Mouse (Mus musculus): Measurements from ENCODE around the gene Nr1h4. TPM values are rescaled to one million over a fixed set of nuclear protein-coding genes. Genes with fewer than 3 reads are reported as not detected.

Gene Nr1h4
- polyA plus RNA-seq, 1 experiment from 2014 or later: 12.4 TPM

- no peak overlapping the region for H3K27ac ChIP-seq
- no peaks in the 10 kb centered on the region for H3K4me1 ChIP-seq (replicated peaks; ENCODE audit: insufficient read depth, low read length)
- no peak overlapping the region for H3K4me3 ChIP-seq (replicated peaks; ENCODE audit: low read depth, low read length)
- no peaks in the 10 kb centered on the region for H3K9me3 ChIP-seq (replicated peaks; ENCODE audit: low read length)
- no peak for ATAC-seq (replicated peaks; ENCODE audit: low FRiP score, low read depth)
- no peak for TF ChIP-seq CTCF (IDR thresholded peaks at IDR 0.05; ENCODE audit: low read depth)
- no peak overlapping the region for H3K4me2 ChIP-seq (ENCODE audit: low read length)
- H3K9ac ChIP-seq (ENCODE audit: low read depth, low read length): no peak overlapping the region
- H3K36me3 ChIP-seq (ENCODE audit: insufficient read depth, low read length): no peaks in the 10 kb centered on the region
- no peaks in the 10 kb centered on the region for H3K27me3 ChIP-seq (ENCODE audit: insufficient read depth, low read length)
- 68% methylated on average over 5 of the region's 5 CpGs for WGBS
- no peak for DNase-seq (ENCODE audit: low spot score)
These were observed 6.3 kb downstream of the Nr1h4 start for GRCm38 (mm10) chr10:89527054-89527453.

DNA sequence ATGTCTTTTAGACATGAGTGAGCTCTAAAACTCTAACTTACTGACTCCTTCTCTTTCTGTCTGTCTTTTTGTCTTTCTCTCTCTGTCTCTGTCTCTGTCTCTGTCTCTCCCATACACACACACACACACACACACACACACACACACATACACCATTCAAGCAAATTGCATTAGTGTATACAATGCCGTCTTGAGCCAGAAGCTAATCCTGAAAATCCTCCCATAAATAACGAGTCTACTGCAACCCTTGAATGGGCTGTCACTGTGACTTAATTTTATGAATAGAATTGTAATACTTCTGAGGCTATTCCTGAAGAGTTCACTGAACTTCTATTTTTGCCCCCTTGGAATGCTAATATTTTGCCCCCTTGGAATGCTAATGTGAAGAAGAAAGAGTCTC lies 7.6 kb downstream of the Nr1h4 start:
- TF ChIP-seq CTCF (IDR thresholded peaks at IDR 0.05; ENCODE audit: low read depth): no peak
- Histone ChIP-seq H3K27me3 (ENCODE audit: insufficient read depth, low read length) (no peaks in the 10 kb centered on the region), H3K4me2 (ENCODE audit: low read length) (no peak overlapping the region), H3K27ac (no peak overlapping the region), H3K9ac (ENCODE audit: low read depth, low read length) (no peak overlapping the region), H3K4me1 (replicated peaks; ENCODE audit: insufficient read depth, low read length) (no peaks in the 10 kb centered on the region), H3K9me3 (replicated peaks; ENCODE audit: low read length) (no peaks in the 10 kb centered on the region), H3K36me3 (ENCODE audit: insufficient read depth, low read length) (no peaks in the 10 kb centered on the region), H3K4me3 (replicated peaks; ENCODE audit: low read depth, low read length) (no peak overlapping the region)
- WGBS: 78% methylated on average over 2 of the region's 2 CpGs
- ATAC-seq (replicated peaks; ENCODE audit: low FRiP score, low read depth): no peak
- DNase-seq (ENCODE audit: low spot score): no peak

- no peak overlapping the region for H3K9ac ChIP-seq (ENCODE audit: low read depth, low read length)
- H3K4me1 ChIP-seq (replicated peaks; ENCODE audit: insufficient read depth, low read length): no peaks in the 10 kb centered on the region
- DNase-seq (ENCODE audit: low spot score) (no peak), ATAC-seq (replicated peaks; ENCODE audit: low FRiP score, low read depth) (no peak)
- no peak overlapping the region for H3K4me2 ChIP-seq (ENCODE audit: low read length)
- TF ChIP-seq CTCF (IDR thresholded peaks at IDR 0.05; ENCODE audit: low read depth): no peak
- no peaks in the 10 kb centered on the region for H3K27me3 ChIP-seq (ENCODE audit: insufficient read depth, low read length)
- no peaks in the 10 kb centered on the region for H3K9me3 ChIP-seq (replicated peaks; ENCODE audit: low read length)
- no peaks in the 10 kb centered on the region for H3K36me3 ChIP-seq (ENCODE audit: insufficient read depth, low read length)
- WGBS: 73% methylated on average over 7 of the region's 7 CpGs
- no peak overlapping the region for H3K27ac ChIP-seq
- no peak overlapping the region for H3K4me3 ChIP-seq (replicated peaks; ENCODE audit: low read depth, low read length)
These were observed 10.9 kb downstream of the Nr1h4 start for GRCm38 (mm10) chr10:89522481-89522880.

DNA sequence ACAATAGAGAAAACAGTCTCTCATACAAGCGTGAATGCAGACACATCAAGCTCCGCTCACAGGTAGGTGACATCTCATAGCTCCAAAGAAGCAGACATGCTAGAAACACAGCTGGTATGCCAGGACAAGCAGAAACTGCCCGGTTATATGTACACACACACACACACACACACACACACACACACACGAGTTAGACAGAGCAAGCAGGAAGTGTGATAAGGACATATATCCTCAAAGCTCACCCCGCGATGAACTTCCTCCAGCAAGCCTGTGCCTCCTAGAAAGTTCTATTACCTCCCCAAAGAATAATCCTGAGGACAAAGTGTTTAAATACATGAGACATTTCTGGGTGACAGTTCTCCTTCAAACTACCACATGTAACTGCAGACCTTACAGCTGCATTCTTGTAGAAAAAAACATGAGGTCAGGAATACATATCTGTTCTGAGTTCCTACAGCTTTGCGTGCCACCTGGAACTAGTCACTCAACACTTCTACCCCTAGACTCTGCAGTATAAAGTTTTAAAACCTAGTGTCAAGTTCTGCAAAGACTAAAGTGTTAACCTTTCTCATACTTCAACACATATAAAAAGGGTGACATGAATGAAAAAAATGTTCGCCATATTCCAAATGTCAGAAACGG lies 11.5 kb downstream of the Nr1h4 start:
- DNase-seq (ENCODE audit: low spot score) (no peak), ATAC-seq (replicated peaks; ENCODE audit: low FRiP score, low read depth) (no peak)
- Histone ChIP-seq H3K4me1 (replicated peaks; ENCODE audit: insufficient read depth, low read length) (no peaks in the 10 kb centered on the region), H3K27me3 (ENCODE audit: insufficient read depth, low read length) (no peaks in the 10 kb centered on the region), H3K36me3 (ENCODE audit: insufficient read depth, low read length) (no peaks in the 10 kb centered on the region), H3K4me2 (ENCODE audit: low read length) (no peak overlapping the region), H3K9me3 (replicated peaks; ENCODE audit: low read length) (no peaks in the 10 kb centered on the region), H3K4me3 (replicated peaks; ENCODE audit: low read depth, low read length) (no peak overlapping the region), H3K27ac (no peak overlapping the region), H3K9ac (ENCODE audit: low read depth, low read length) (no peak overlapping the region)
- WGBS: 76% methylated on average over 9 of the region's 9 CpGs
- TF ChIP-seq CTCF (IDR thresholded peaks at IDR 0.05; ENCODE audit: low read depth): no peak

DNA sequence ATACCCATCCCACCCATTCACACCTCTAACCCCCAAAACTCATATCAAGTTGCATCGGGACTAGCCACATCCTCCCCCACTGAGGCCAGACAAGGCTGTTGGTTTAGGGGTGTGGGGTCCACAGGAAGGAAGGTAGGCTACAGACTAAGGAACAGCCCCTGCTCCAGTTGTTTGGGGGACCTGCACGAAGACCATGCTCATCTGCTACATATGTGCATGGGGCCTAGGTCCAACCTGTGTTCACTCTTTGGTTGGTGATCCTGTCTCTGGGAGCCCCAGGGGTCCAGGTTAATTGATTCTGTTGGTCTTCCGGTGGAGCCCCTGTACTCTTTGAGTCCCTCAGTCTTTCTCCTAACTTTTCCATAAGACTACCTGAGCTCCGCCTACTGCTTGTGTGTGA lies 13.0 kb downstream of the Nr1h4 start:
- TF ChIP-seq CTCF (IDR thresholded peaks at IDR 0.05; ENCODE audit: low read depth): no peak
- Histone ChIP-seq H3K9me3 (replicated peaks; ENCODE audit: low read length) (no peaks in the 10 kb centered on the region), H3K4me3 (replicated peaks; ENCODE audit: low read depth, low read length) (no peak overlapping the region), H3K4me2 (ENCODE audit: low read length) (no peak overlapping the region), H3K9ac (ENCODE audit: low read depth, low read length) (no peak overlapping the region), H3K36me3 (ENCODE audit: insufficient read depth, low read length) (no peaks in the 10 kb centered on the region), H3K27ac (no peak overlapping the region), H3K4me1 (replicated peaks; ENCODE audit: insufficient read depth, low read length) (no peaks in the 10 kb centered on the region), H3K27me3 (ENCODE audit: insufficient read depth, low read length) (no peaks in the 10 kb centered on the region)
- DNase-seq (ENCODE audit: low spot score): no peak
- WGBS: 91% methylated on average over 4 of the region's 4 CpGs
- no peak for ATAC-seq (replicated peaks; ENCODE audit: low FRiP score, low read depth)

- Histone ChIP-seq H3K4me2 (ENCODE audit: low read length) (no peak overlapping the region), H3K9me3 (replicated peaks; ENCODE audit: low read length) (no peaks in the 10 kb centered on the region), H3K36me3 (ENCODE audit: insufficient read depth, low read length) (no peaks in the 10 kb centered on the region), H3K4me1 (replicated peaks; ENCODE audit: insufficient read depth, low read length) (no peaks in the 10 kb centered on the region), H3K27me3 (ENCODE audit: insufficient read depth, low read length) (no peaks in the 10 kb centered on the region), H3K4me3 (replicated peaks; ENCODE audit: low read depth, low read length) (no peak overlapping the region), H3K27ac (no peak overlapping the region), H3K9ac (ENCODE audit: low read depth, low read length) (no peak overlapping the region)
- DNase-seq (ENCODE audit: low spot score): no peak
- WGBS: 82% methylated on average over 4 of the region's 4 CpGs
- no peak for ATAC-seq (replicated peaks; ENCODE audit: low FRiP score, low read depth)
- no peak for TF ChIP-seq CTCF (IDR thresholded peaks at IDR 0.05; ENCODE audit: low read depth)
These were observed 14.2 kb downstream of the Nr1h4 start for GRCm38 (mm10) chr10:89519226-89519625.

DNA sequence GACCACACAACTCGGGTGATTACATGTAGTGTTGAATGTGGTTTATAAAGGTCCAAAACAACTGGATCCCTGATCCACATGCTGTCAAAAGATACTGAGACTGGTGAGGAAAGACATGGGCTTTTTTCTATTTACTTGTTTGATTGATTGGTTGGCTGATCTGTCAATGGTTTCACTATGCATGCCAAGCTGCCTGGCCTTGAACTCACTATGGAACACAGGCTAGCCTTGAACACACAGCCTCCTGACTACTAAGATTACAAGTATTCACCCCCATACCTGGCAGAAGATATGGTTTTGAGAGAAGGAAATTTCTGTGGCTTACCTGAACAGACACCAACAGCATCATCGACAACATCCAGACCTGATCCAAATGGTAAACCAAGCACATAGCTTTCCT lies 15.0 kb downstream of the Nr1h4 start:
- no peak for TF ChIP-seq CTCF (IDR thresholded peaks at IDR 0.05; ENCODE audit: low read depth)
- H3K9me3 ChIP-seq (replicated peaks; ENCODE audit: low read length): no peaks in the 10 kb centered on the region
- H3K4me2 ChIP-seq (ENCODE audit: low read length): no peak overlapping the region
- H3K27me3 ChIP-seq (ENCODE audit: insufficient read depth, low read length): no peaks in the 10 kb centered on the region
- no peaks in the 10 kb centered on the region for H3K4me1 ChIP-seq (replicated peaks; ENCODE audit: insufficient read depth, low read length)
- DNase-seq (ENCODE audit: low spot score) (no peak), ATAC-seq (replicated peaks; ENCODE audit: low FRiP score, low read depth) (no peak)
- 93% methylated on average over 2 of the region's 2 CpGs for WGBS
- H3K4me3 ChIP-seq (replicated peaks; ENCODE audit: low read depth, low read length): no peak overlapping the region
- H3K36me3 ChIP-seq (ENCODE audit: insufficient read depth, low read length): no peaks in the 10 kb centered on the region
- no peak overlapping the region for H3K27ac ChIP-seq
- H3K9ac ChIP-seq (ENCODE audit: low read depth, low read length): no peak overlapping the region

All from kidney, postnatal 0 days (tissue).